8 mouse cellular contexts compared by ENCODE assay signal in the genomic region with DNA sequence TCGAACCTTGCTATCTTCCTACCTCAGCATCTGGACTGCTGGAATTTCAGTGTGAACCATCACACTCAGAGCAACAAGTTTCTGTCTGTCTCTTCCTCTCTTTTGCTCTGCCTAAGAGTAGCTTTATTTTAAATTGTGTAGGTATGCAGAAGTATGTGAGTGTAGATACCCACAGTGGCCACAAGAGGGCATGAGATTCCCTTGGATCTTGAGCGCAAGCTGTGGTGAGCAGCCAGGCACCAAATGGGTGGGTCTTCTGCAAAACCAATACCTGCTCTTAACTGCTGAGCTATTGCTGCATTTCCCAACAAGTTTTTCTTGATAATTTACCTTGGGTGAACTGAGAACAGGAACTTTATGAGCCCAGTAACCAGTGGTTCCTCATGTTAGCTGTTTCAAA. TPM values are rescaled to one million over a fixed set of nuclear protein-coding genes. Genes with fewer than 3 reads are reported as not detected.
DNase-seq lines count a peak whose midpoint lies in the region; ATAC-seq and TF ChIP-seq lines count a peak whose summit lies in the region.

No protein-coding gene starts in this region.

- WGBS in midbrain, embryonic 11.5 days, result 66% methylated on average over 2 of the region's 2 CpGs
- WGBS in midbrain, embryonic 15.5 days, result 68% methylated on average over 2 of the region's 2 CpGs
- 75% methylated on average over 2 of the region's 2 CpGs for WGBS in hindbrain, postnatal 0 days

- no peak overlapping the region for H3K27ac ChIP-seq in midbrain, embryonic 11.5 days (ENCODE audit: low read depth, low read length)
- H3K27ac ChIP-seq in midbrain, embryonic 15.5 days, result no peak overlapping the region
- H3K27ac ChIP-seq in hindbrain, postnatal 0 days, result no peak overlapping the region

- DNase-seq in cerebellum, postnatal 10 days, result peak; percentile 54 to 65
- DNase-seq in cerebellum, adult 9-11 months, result no peak
- DNase-seq in midbrain, embryonic 11.5 days (ENCODE audit: low spot score, missing footprints), result peak; percentile 81
- DNase-seq in adrenal gland, postnatal 14 days, result peak; percentile 47
- peak; percentile 77 for DNase-seq in hindbrain, postnatal 0 days (ENCODE audit: low spot score)
- peak; percentile 37 for DNase-seq in lung, postnatal 14 days

- H3K27me3 ChIP-seq in midbrain, embryonic 11.5 days (ENCODE audit: control insufficient read depth, insufficient read depth, low read length), result no peaks in the 10 kb centered on the region
- H3K27me3 ChIP-seq in midbrain, embryonic 15.5 days (replicated peaks), result no peaks in the 10 kb centered on the region
- H3K27me3 ChIP-seq in hindbrain, postnatal 0 days (ENCODE audit: insufficient read depth, low read length), result no peaks in the 10 kb centered on the region

- TF ChIP-seq CTCF in hindbrain, postnatal 0 days (IDR thresholded peaks at IDR 0.05; ENCODE audit: low read depth), result peak; percentile 83

- no peaks in the 10 kb centered on the region for H3K9me3 ChIP-seq in midbrain, embryonic 11.5 days (ENCODE audit: control insufficient read depth, low read length)
- no peaks in the 10 kb centered on the region for H3K9me3 ChIP-seq in midbrain, embryonic 15.5 days
- no peaks in the 10 kb centered on the region for H3K9me3 ChIP-seq in hindbrain, postnatal 0 days (ENCODE audit: low read length)

- no peaks in the 10 kb centered on the region for H3K36me3 ChIP-seq in midbrain, embryonic 11.5 days (ENCODE audit: control insufficient read depth, insufficient read depth, low read length)
- H3K36me3 ChIP-seq in midbrain, embryonic 15.5 days (replicated peaks), result no peaks in the 10 kb centered on the region
- no peaks in the 10 kb centered on the region for H3K36me3 ChIP-seq in hindbrain, postnatal 0 days (ENCODE audit: insufficient read depth, low read length)

- no peak for ATAC-seq in midbrain, embryonic 11.5 days (ENCODE audit: low FRiP score)
- ATAC-seq in midbrain, embryonic 15.5 days (replicated peaks), result no peak
- ATAC-seq in hindbrain, postnatal 0 days, result no peak
- ATAC-seq in monocyte, adult 5-6 weeks (replicated peaks; ENCODE audit: insufficient number of reproducible peaks, low FRiP score, low TSS enrichment, poor library complexity, severe bottlenecking), result no peak; the same call in 1 of the 2 replicates

- no peak overlapping the region for H3K4me2 ChIP-seq in midbrain, embryonic 11.5 days
- H3K4me2 ChIP-seq in midbrain, embryonic 15.5 days, result no peak overlapping the region
- no peak overlapping the region for H3K4me2 ChIP-seq in hindbrain, postnatal 0 days (ENCODE audit: low read depth, low read length)

- H3K9ac ChIP-seq in midbrain, embryonic 11.5 days (ENCODE audit: low read length), result no peak overlapping the region
- H3K9ac ChIP-seq in midbrain, embryonic 15.5 days, result no peak overlapping the region
- H3K9ac ChIP-seq in hindbrain, postnatal 0 days (replicated peaks; ENCODE audit: low read length), result no peak overlapping the region

- H3K4me1 ChIP-seq in midbrain, embryonic 11.5 days (ENCODE audit: control insufficient read depth, insufficient read depth, low read length), result no peaks in the 10 kb centered on the region
- no peaks in the 10 kb centered on the region for H3K4me1 ChIP-seq in midbrain, embryonic 15.5 days
- no peaks in the 10 kb centered on the region for H3K4me1 ChIP-seq in hindbrain, postnatal 0 days (ENCODE audit: insufficient read depth, low read length)

- no peak overlapping the region for H3K4me3 ChIP-seq in midbrain, embryonic 11.5 days (ENCODE audit: low read depth, low read length)
- H3K4me3 ChIP-seq in midbrain, embryonic 15.5 days, result no peak overlapping the region
- H3K4me3 ChIP-seq in hindbrain, postnatal 0 days (ENCODE audit: low read length), result no peak overlapping the region

RNA-seq across cellular contexts. Expression of a gene that starts 29.6 kb away (rescaled TPM):
- 59.0 and 61.4 TPM in 2 replicates for polyA plus RNA-seq in midbrain, embryonic 11.5 days (2014; fragmentation: Nextera tagmentation; extraction: Ambion mirVana)
- polyA plus RNA-seq in midbrain, embryonic 15.5 days (2015; fragmentation: Nextera tagmentation; extraction: Ambion mirVana), result 28.8 and 29.8 TPM in 2 replicates
- total RNA-seq in adrenal gland, postnatal 14 days (2021), result 15.3 and 18.8 TPM in 2 replicates
- 12.5 and 12.8 TPM in 2 replicates for total RNA-seq in hindbrain, postnatal 0 days (2014; rRNA removed)
- 41.0 and 45.9 TPM in 2 replicates for polyA plus RNA-seq in hindbrain, postnatal 0 days (2015; fragmentation: Nextera tagmentation; extraction: Ambion mirVana)
- 25.1 to 33.7 TPM (median 25.4 TPM) in 3 replicates for total RNA-seq in monocyte, adult 5-6 weeks (2017)
